Mouse (Mus musculus): Measurements from ENCODE around the gene Ski.

The Ski gene

DNA sequence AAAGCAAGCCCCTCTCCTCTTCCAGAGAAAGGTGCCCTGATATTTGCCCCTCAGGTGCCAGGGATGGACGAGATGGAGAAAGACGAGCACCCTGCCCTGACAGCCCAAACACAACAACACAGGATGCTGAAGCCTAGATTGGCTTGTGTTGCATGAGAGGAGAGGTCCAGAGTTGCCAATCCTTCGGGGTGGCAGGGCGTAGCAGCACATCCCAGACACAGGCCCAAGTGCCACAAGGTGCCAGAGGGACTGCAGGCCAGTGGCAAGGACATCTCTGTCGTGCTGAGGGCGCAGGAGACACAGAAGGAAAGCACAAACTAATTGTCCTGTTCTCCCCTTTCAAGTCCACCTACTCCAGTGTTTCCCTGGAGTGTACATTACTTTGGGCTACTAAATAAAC is 8.2 kb downstream of the Ski start:
- in situ Hi-C loops (cut with MseI, MboI) = no loop called here

DNA sequence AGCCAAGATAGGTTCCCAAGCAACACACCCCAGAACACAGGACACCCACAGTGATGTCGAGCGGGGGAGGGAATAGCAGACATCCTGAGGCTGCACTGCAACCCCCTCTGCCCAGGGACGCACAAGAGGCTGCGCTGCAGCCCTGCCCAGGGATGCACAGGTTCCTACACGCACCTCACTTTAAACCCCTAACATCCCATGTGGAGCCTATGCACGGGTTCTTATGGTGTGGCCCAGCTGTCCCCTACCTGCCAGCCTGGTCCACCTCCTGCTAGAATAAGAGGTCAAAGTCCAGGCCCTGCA is 8.7 kb downstream of the Ski start:
- in situ Hi-C loops (cut with MseI, MboI) = no loop called here

DNA sequence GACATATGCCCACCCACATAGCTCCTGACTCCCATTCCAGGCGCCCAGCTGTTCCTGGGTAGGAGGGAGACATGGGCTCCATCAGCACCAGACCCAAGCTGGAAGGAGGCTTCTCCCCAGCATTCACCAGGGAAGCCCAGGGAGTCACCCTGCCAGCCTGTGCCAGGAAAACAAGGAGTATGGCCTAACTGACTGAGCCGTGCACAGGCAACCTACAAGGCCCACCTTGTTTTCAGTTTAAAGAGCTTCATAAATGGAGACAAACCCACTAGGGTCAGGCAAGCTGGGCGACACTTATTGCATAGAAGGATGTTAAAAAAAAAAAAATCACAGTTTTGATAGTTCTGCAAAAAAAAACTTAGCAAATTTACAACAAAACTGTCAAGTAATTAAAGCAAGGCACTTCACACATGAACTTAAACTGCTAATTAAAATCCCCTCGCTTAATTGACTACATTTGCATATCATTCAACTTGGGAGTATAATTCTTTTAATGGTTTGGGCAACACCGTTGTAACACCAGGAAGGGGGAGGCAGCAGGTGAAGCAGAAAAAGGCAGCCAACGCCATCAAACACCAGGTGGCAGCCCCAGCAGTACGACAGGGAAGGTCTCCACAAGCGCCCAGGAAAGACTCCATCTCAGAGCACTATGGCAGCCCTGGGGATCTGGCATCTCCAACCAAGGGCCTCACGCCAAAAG is 9.2 kb downstream of the Ski start:
- in situ Hi-C loops (cut with MseI, MboI) = no loop called here

DNA sequence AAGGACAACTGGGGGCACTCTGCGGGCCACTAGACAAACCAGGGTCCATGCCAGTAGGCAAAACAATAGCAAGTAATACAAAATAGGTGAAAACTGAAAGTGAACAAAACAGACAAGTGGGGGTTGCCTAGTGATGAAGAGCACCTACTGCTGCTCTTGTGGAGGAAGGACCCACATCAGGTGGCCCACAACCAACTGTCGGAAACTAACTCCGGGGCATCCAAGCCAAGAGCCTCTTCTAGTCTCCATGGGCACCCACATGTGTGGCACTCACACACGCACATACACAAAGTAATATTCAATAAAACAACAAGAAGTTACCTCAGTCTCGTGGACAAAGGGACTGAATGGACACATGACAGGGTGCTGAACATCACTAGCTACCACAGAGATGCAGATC is 12.9 kb downstream of the Ski start:
- in situ Hi-C loops (cut with MseI, MboI) = no loop called here

DNA sequence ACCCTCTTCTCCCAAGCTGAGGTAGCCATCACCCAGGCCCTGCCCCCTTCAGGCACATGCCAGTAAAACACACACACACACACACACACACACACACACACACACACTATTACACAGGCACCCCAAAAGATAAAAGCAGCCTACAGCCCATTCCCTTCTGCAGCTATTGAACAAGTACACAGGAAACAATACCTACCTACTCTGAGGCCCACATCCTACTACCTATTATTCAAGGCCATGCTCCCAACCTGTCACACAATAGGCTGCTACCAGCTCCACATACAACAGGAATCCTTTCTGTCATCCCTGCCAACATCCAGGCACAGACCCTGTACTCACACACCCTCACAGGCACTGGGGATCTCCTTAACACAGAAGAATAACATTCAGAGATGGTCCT is 13.3 kb downstream of the Ski start:
- in situ Hi-C loops (cut with MseI, MboI) = no loop called here

DNA sequence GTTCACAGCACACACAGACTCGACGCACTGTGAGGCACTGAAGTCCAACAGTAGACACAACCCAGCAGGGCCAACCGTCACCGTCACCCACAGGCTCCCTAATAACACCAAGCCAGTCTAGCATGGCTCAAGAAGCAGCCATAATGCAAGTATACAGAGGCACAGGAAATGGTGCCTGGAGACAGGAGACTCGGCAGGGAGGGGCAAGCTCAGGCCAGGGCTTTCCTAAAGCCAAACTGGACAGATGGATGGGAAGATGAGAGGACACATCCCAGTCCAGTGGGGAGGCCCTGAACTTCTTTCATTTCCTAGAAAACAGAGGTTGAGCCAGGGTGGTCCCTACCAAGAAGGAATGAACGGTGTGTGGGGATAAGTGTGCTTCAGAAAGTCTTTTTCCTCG is 13.8 kb downstream of the Ski start:
- in situ Hi-C loops (cut with MseI, MboI) = no loop called here

DNA sequence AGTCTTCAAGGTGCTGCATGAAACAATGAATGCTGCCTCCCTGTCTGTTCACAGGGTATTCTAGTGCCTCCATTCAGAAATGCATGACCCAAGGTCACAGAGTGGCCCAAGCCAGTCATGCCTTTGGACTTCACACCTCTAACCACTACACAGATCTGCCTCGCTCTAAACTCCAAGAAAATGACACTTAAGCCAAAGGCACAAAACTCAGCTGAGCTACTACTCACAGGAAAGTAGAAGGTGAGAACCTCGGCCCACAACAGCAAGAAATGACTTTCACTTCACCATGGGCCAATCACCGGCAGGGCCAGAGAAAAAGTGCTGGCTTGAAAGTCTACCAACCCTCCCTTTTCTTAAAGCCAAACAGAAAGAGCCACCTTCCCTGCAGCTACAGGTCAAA is 14.6 kb downstream of the Ski start:
- in situ Hi-C loops (cut with MseI, MboI) = no loop called here

DNA sequence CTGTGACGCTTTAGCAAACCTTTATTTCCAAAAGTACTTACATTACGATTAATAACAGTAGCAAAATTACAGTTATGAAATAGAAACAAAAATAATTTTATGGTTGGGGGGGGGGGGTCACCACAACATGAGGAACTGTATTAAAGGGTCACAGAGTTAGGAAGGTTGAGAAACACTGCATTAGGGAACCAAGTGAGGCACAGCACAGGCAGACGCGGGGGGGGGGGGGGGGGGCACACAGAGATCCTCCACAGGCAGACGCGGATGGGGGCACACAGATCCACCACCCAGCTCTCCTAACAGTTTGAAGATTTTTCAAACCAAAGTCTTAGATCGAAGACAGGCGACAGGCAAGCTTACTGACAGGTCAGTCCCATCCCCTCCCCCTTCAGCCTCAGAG is 15.9 kb downstream of the Ski start:
- in situ Hi-C loops (cut with MseI, MboI) = no loop called here

DNA sequence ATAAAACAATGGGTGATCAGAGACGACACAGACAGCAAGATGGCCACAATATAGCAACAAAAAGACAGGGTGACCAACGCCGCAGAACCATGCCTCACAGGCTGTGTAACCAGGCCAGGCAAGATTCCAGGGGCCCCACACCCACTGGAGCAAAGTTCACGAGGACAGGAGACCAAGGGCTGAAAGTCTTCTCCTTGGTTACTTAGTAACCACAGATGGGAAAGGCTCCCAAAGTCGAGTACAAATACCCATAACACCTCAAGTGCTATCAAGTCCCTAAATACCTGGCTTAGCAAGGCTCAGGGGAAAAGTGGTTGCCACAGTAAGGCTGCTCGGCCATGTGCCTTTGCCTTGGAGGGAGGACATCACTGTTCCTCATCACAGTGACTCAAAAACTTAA is 16.5 kb downstream of the Ski start:
- in situ Hi-C loops (cut with MseI, MboI) = no loop called here

DNA sequence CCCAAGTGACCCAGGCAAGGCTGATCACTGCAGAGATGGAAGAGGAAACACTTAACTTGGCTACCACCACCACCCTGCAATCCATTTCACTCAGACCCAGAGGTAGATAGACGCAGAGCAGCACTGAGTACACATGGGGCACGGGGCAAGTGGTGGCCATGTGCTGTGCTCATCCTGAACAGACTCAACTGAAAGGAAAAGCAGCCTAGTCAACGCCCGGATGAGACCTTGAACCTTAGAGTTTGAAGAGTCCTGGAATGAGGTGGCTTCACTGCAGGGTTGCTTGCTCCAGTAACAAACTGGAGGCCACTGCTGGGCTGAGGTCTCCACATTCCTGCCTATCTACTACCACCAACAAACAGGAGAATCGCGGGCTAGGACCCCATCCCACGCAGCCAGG is 20.6 kb downstream of the Ski start:
- in situ Hi-C loops (cut with MseI, MboI) = no loop called here

DNA sequence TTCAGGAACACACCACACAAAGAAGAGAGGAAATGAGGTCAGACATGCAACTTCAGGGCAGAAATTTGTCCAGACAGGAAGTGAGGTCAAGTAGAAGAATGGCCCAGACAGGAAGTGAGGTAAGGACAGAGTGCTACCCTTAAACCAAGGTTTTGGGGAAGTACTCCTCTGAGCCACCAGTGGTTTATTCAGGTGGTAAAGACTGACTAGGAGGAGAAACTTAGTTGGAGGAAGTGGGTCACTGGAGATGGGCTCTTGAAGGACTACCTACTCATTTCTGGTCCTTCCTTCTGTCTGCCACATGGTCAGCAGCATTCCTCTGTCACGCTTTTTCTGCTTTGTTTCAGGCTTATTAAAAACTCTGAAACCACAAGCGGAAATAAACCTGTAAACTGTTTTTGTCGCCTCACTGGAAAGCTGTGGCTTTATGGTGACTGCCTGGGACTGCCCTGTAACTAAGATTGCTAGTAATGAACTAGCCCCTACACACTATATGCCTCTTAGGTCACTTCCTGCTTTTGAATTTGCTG is 21.5 kb downstream of the Ski start:
- in situ Hi-C loops (cut with MseI, MboI) = no loop called here

DNA sequence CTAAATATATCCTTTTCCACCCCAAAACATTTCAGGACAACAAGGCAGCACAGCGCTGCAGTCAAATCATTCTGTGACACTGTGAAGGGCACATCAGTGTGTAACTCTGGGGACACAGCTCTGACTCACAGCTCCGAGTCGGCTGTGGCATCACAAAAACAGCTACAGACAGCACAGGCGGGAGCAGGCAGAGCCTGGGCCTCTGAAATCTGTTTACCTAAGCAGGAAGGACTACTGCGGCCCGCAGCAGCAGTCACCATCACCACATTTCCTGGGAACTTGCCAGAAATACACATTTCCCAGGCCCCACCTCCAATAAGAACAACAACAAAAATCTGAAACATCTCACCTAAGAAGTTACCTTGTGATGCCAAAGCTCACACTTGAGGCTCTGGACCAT is 24.7 kb downstream of the Ski start:
- in situ Hi-C loops (cut with MseI, MboI) = no loop called here

DNA sequence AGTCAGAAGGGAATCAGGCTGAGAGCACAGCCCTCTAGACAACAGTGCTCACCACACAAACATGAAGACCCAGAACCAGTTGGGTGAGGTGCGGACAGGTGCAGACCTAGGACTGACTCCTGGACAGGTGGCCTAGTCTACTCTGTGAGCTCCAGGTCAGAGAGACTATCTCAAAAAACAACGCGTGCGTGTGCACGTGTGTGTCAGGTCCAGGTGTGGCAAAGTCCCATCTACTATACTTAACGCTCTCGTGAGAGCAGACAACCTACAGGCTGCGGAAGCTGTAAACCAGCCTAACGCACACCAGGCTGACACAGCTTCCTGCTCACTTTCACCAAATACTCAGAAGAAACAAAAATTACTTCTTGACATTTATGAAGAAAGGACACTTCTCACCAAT is 27.2 kb downstream of the Ski start:
- in situ Hi-C loops (cut with MseI, MboI) = no loop called here

DNA sequence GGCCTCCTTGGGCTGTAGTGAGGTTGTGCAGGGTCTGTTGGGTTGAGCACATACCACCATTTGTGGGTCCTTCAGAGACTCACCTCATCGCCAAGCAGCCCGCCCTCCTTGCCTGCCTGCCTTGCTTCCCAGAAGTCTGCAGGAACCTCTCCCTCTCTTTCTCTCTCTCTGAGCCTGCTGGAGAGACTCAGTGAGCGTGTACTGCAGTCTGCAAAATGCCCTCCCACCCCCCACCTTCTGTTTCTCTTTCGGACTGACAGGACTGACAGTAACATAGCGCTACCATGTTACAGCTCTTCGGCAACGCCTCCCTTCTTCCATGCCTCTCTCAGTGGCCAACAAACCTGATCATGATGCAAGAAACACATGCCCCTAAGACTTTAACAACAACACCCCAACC is 32.1 kb downstream of the Ski start:
- in situ Hi-C loops (cut with MseI, MboI) = no loop called here

DNA sequence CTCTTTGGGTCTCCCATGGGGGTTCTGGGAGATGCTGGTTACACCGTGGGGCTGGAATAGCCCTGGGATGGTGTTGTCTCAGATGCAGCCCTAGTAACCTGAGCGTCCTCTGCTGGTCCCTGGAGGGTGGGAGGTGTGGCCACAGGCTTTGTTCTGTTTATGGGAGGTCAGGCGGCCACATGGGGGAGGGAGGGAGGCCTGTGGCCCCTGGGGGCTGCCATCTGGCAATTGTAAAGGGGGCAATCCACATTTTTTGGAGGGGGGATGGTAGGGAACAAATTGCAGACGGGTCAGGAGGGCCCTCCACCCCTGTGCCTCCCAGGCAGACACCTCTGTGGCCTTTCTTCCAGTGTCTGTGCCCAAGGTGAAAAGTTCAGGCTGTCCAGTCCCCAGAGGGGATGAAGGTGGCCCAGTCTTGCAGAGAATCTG is 32.7 kb downstream of the Ski start:
- in situ Hi-C loops (cut with MseI, MboI) = no loop called here

DNA sequence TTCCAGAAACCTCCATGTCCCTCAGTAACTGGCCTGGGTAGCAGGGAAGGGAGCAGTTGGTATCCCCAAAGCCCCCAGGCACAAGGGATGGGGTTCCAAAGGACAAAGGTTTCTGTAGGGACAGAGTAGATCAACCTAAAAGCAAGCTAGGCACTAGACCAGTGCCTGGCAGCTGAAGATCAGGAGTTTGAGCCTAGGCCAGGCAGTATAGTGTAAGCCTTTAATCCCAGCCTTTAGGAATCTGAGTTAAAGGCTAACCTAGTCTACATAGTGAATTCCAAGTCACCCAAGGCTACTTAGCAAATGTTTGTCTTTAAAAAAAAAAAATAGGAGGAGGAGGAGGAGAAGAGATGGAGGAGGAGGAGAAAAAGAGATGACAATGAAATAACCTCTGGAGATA is 33.6 kb downstream of the Ski start:
- in situ Hi-C loops (cut with MseI, MboI) = no loop called here

DNA sequence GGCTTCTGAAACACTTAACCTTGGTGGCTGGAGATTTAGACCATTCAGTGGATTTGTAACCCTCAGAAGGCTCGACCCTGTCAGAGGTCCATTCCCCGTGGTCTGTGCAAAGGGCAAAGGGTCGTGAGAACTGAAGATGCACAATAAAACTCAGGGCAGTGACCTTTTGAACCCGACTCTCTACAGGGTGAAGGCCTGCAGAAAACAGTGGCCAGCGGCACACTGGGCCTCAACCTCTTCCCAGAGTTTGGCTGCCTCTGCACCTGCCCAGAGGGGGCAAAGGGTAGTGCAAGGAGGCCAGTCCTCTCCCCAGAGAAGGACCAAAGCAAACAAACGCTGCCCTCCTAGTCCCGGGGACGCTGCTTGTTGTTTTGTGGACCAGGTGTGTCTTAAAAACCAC is 34.1 kb downstream of the Ski start:
- in situ Hi-C loops (cut with MseI, MboI) = no loop called here

DNA sequence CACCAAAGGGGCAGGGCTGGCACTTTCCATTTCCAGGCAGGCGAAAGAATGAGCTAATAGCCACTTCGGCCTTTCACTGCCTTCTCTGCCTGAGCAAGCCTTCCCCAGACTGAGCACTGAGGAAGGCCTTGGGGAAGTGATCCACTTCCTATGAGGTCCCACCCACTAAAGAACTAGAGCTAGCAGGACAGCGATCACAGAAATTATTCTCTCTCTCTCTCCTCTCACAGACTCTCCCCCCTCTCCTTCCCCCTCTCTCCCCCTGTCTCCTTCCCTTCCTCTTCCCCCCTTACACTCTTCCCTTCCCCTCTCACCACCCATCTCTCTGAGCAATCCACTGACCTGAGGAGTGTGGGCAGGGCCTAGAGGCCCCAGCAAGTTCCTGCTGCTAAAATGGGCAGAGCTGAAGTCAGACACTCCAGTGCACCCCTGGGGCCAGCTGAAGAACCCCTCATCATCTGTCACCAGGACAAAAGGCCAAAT is 35.2 kb downstream of the Ski start:
- in situ Hi-C loops (cut with MseI, MboI) = no loop called here

DNA sequence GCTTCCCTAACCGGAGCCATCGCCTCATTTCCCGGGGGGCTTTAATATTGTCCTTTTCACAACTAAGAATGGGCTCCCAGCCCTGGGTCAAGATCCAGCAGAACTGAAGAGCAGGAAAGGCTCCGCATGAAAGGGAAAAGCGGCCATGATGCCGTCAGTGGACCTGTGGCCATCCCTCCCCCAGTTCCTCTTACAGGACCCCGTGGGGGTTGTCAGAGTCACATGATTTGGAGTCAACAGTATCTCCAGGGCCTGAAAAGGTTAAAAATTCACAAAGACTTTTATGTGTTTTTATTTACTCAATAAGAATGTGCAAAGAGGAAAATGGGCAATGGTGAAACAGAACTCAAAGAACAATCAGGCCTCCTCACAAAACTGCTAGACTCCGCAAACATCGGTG is 36.5 kb downstream of the Ski start:
- in situ Hi-C loops (cut with MseI, MboI) = no loop called here

DNA sequence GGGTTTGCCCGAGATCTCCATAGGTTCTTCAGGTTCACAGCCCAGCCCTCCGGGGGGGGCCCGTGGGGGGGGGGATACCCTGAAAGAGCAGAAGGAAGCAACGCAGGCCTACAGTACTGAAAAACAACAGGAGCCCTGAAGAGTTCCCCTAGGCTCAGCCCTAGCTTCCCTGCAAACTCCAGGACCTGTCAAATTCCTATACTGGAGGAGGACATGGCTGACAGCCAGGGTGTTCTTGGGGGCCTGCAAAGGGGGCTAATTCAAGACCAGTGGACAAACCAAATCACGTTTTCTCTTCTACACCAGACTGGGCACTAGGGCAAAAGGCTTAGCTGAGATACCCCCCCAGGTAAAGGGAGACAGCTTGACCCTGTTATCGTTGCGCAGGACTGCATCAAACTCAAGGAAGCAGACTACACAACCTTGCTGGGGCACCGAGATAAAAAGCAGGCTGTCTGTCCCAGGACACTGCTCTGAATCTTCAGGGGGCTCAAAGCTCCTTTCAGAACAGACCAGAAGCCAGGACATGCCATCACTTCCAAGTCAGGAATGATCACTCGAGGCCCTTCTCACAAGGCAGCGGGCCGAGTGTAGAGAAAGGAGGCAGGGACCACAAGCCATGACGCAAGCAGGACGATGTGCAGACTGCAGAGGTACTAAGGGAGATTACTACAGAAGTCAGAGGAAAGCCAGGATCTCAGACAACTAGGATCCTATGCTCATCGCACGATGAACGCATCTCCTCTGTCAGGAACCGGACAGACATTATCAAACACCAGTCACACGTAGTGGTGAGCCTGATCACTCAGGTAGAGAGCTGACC is 37.9 kb downstream of the Ski start:
- in situ Hi-C loops (cut with MseI, MboI) = no loop called here

DNA sequence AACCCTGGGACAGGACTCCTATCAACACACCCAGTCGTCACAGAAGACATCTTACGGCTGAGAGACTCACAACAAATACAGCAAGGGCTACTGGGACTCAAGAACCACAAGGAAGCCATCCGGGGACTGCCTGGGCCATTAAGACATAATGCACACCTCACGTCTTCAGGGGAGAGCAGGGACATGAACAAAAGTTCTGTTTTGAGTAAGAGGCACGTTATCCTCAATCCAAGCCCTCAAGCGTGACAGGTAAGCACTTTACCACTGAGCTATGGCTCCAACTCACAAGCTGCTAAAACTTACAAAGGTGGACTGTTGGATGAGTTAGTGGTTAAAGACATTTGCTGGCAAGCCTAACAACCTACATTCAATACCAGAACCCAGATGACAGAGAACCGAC is 39.2 kb downstream of the Ski start:
- in situ Hi-C loops (cut with MseI, MboI) = no loop called here

DNA sequence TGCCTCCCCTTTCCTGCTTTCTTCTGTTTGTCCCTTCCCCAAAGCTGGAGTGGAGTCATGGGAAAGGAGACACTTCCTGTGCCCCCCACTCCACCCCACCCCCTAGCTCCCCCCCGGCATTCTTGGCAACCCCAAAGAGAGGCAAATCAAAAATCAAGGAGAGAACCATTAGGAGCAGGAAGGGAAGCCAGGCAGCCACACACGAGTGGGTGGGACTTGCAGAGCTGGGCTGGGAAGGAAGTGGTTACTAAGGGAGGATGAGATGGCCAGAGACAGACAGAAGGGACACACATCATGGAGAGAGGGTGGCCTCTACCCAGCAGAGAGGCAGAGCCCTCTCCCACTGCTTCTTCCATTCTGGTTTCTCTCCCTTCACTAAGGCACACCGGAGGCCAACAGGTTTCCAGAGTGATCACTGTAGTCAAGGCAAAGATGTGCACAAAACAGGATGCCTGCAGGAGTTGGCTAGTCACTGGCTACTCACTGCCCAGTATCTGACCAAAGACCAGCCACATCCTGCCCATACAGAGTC is 43.3 kb downstream of the Ski start:
- in situ Hi-C loops (cut with MseI, MboI) = no loop called here

DNA sequence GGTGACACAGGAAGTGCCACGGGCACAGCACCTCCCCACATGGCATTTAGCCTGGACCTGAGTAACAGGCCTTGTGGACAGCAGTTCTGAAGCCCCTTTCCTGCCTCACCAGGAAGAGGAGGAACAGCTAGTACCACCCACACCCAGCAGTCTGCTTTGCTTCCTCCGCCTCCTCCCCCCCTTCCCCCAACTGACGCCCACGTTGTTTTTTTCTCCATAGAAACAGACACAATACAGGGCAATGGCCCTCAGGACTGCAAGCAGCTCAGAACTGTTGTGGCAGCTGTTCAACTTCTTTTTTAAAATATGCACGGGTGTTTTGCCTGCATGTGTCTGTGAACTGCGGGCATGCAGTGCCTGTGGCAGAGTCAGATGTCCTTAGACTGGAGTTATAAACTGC is 44.1 kb downstream of the Ski start:
- in situ Hi-C loops (cut with MseI, MboI) = no loop called here

Data from mouse trophoblast stem cell (cell line).